Mouse (Mus musculus): ENCODE measurements around the gene 4921507P07Rik.

The 4921507P07Rik gene

GRCm38 (mm10) chr6:50524261-50524896 is 72.1 kb downstream of the 4921507P07Rik start:
- in situ Hi-C loops (cut with MboI; ENCODE audit: unreplicated experiment in 2 of 2), result loop anchor here in 1 of 2 experiments (5.0 kb wide), 1 partner anchor 1012 kb away; no protein-coding TSS in a partner anchor
